Mouse (Mus musculus) lung, embryonic 14.5 days (tissue): ENCODE results near the gene Ccn6. TPM values are rescaled to one million over a fixed set of nuclear protein-coding genes. Genes with fewer than 3 reads are reported as not detected.

Experiments
- ATAC-seq: fragments of 200-750 bp; cut with Nextera tagmentation; 2 replicates; pipeline ENCODE4 v1.8.0; 2017; ENCODE audit warnings: mild to moderate bottlenecking, moderate TSS enrichment, moderate library complexity; ENCODE audit not compliant: insufficient read depth
- DNase-seq: peaks from one replicate; pipeline ENCODE4 v3.0.0-alpha.2; 2015
- H3K27ac ChIP-seq: fragments of 300-500 bp; sonication (generic); 2 replicates; pipeline ENCODE4 v1.5.1; 2014; ENCODE audit warnings: low read depth, mild to moderate bottlenecking, moderate library complexity
- H3K27me3 ChIP-seq: fragments of 300-500 bp; sonication (generic); 2 replicates; pipeline ENCODE4 v1.6.1; 2014; ENCODE audit warnings: low read length, control low read depth; ENCODE audit not compliant: insufficient read depth
- H3K36me3 ChIP-seq: fragments of 300-500 bp; sonication (generic); 2 replicates; pipeline ENCODE4 v1.6.1; 2014; ENCODE audit warnings: control low read depth; ENCODE audit not compliant: insufficient read depth
- H3K4me1 ChIP-seq: fragments of 300-500 bp; sonication (generic); 2 replicates; pipeline ENCODE4 v1.6.1; 2014; ENCODE audit warnings: antibody characterized with exemption, control low read depth; ENCODE audit not compliant: insufficient read depth
- H3K4me2 ChIP-seq: fragments of 300-500 bp; sonication (generic); 2 replicates; pipeline ENCODE4 v1.6.1; 2014; ENCODE audit warnings: mild to moderate bottlenecking
- H3K4me3 ChIP-seq: fragments of 300-500 bp; sonication (generic); 2 replicates; pipeline ENCODE4 v1.5.1; 2014; ENCODE audit warnings: low read depth, low read length
- H3K9ac ChIP-seq: fragments of 300-500 bp; sonication (generic); 2 replicates; pipeline ENCODE4 v1.6.1; 2014
- H3K9me3 ChIP-seq: fragments of 300-500 bp; sonication (generic); 2 replicates; pipeline ENCODE4 v1.6.1; 2016; ENCODE audit warnings: low read depth, low read length, control low read depth
- CTCF ChIP-seq: IDR thresholded peaks from 2 replicates; pipeline ENCODE4 v1.5.1; 2016; ENCODE audit warnings: antibody characterized with exemption, low read depth
- WGBS: fragments of 180-500 bp; shearing (Covaris S2); extraction: QIAGEN DNeasy Blood & Tissue Kit; methylation state at CpG from one replicate; pipeline ENCODE4 v1.1.7; 2014; 5-methylcytosine and 5-hydroxymethylcytosine counted together
- polyA plus RNA-seq: library from polyadenylated mRNA; unstranded; fragments of >200 nt; fragmentation: Nextera tagmentation; extraction: Ambion mirVana; gene quantifications from 2 replicates; pipeline ENCODE4 v1.2.1, GENCODE M21; 2014

The Ccn6 gene
- polyA plus RNA-seq, 1 experiment from 2014 or later, result 0.49 TPM

- Histone ChIP-seq H3K4me1 (peaks cover 21% of the 10 kb centered on the region), H3K27me3 (no peaks in the 10 kb centered on the region), H3K9me3 (no peaks in the 10 kb centered on the region), H3K4me3 (peak overlapping the region; percentile 39), H3K4me2 (peak overlapping the region; percentile 71), H3K9ac (peak overlapping the region; percentile 30), H3K36me3 (no peaks in the 10 kb centered on the region), H3K27ac (peak overlapping the region; percentile 88)
- WGBS, result under 1% methylated on average over 19 of the region's 19 CpGs
- DNase-seq (peak; percentile 96), ATAC-seq (peak; percentile 92)
- TF ChIP-seq CTCF, result peak; percentile 96
These were observed 7.5 kb upstream of the Ccn6 start for GRCm38 (mm10) chr10:39171134-39171533.

GRCm38 (mm10) chr10:39170706-39171105, 7.1 kb upstream of the Ccn6 start:
- Histone ChIP-seq H3K4me1 (peaks cover 21% of the 10 kb centered on the region), H3K27me3 (no peaks in the 10 kb centered on the region), H3K9ac (no peak overlapping the region), H3K4me3 (no peak overlapping the region), H3K36me3 (no peaks in the 10 kb centered on the region), H3K27ac (no peak overlapping the region), H3K4me2 (peak overlapping the region; percentile 71), H3K9me3 (no peaks in the 10 kb centered on the region)
- ATAC-seq (peak; percentile 6; the same call in 1 of the 2 replicates), DNase-seq (no peak)
- no peak for TF ChIP-seq CTCF
- 17% methylated on average over 6 of the region's 6 CpGs for WGBS

GRCm38 (mm10) chr10:39170181-39170580, 6.6 kb upstream of the Ccn6 start:
- DNase-seq, result peak; percentile 80
- Histone ChIP-seq H3K36me3 (no peaks in the 10 kb centered on the region), H3K4me1 (peaks cover 20% of the 10 kb centered on the region), H3K4me2 (no peak overlapping the region; the same call in 1 of the 2 replicates), H3K9me3 (no peaks in the 10 kb centered on the region), H3K27me3 (no peaks in the 10 kb centered on the region), H3K4me3 (no peak overlapping the region), H3K27ac (no peak overlapping the region), H3K9ac (no peak overlapping the region)
- peak; percentile 86 for TF ChIP-seq CTCF
- 10% methylated on average over 8 of the region's 8 CpGs for WGBS
- no peak for ATAC-seq

DNA sequence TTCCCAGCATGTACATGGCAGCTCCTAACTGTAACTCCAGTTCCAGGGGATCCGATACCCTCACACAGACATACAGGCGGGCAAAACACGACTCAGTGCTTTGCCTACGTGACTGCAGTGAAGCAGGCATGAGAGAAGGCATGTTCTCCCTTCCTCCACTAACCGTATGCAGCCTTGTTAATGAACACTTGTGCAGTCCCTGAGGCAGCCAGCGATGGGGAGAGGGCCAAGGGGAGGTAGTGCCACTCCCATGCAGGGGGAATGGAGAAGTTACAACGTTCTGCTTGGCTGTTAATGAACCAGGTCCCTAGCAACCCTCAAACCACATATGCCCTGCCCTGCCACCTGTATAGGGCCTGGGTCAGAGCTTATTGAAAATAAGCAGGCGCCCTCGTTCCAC, 6.0 kb upstream of the Ccn6 start:
- Histone ChIP-seq H3K27me3 (no peaks in the 10 kb centered on the region), H3K27ac (no peak overlapping the region), H3K9ac (no peak overlapping the region), H3K9me3 (no peaks in the 10 kb centered on the region), H3K4me1 (peaks cover 19% of the 10 kb centered on the region), H3K36me3 (no peaks in the 10 kb centered on the region), H3K4me3 (no peak overlapping the region), H3K4me2 (no peak overlapping the region; the same call in 1 of the 2 replicates)
- DNase-seq, result no peak
- no peak for TF ChIP-seq CTCF
- WGBS, result 53% methylated on average over 9 of the region's 9 CpGs
- ATAC-seq, result no peak

- ATAC-seq, result no peak
- WGBS, result 60% methylated on average over 11 of the region's 11 CpGs
These were observed 4.0 kb upstream of the Ccn6 start for GRCm38 (mm10) chr10:39167611-39168010.

DNA sequence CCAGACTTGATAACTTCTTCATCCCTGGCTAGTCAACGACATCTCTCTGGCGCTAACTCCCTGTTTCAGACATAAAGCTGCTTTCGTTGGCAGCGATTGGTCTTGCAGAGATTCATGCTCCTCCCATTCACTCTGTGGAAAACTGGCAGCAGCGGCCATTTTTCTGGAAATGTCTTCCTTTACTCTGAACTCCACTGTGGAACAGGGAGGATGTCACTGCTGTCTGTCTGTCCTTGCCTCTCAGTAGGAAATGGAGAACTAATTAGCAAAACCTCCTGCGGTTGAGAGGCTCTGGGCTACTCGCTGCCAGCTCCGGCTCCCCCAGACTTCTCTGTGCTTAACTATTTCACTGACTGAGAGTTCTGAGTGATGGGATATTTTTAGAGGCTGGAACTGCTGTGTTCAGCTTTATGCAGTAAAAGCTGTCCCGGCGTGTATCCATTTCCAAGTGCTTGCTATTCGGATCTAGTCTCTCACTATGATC, 2.1 kb upstream of the Ccn6 start:
- Histone ChIP-seq H3K27ac (peak overlapping the region; percentile 76), H3K9ac (peak overlapping the region; percentile 43; the same call in 1 of the 2 replicates), H3K9me3 (no peaks in the 10 kb centered on the region), H3K27me3 (no peaks in the 10 kb centered on the region), H3K4me2 (peak overlapping the region; percentile 47), H3K4me3 (peak overlapping the region; percentile 21), H3K36me3 (no peaks in the 10 kb centered on the region), H3K4me1 (no peaks in the 10 kb centered on the region; the same call in 1 of the 2 replicates)
- peak; percentile 10; the same call in 1 of the 2 replicates for ATAC-seq
- no peak for TF ChIP-seq CTCF
- 18% methylated on average over 11 of the region's 11 CpGs for WGBS
- peak; percentile 84 for DNase-seq

More at GRCm38 (mm10) chr10:39167611-39168010, 4.0 kb upstream of the Ccn6 start:
- Histone ChIP-seq H3K4me2 (no peak overlapping the region), H3K9ac (no peak overlapping the region), H3K4me3 (no peak overlapping the region), H3K4me1 (peaks cover 8% of the 10 kb centered on the region), H3K36me3 (no peaks in the 10 kb centered on the region), H3K27ac (no peak overlapping the region), H3K27me3 (no peaks in the 10 kb centered on the region), H3K9me3 (no peaks in the 10 kb centered on the region)
- TF ChIP-seq CTCF, result no peak
- no peak for DNase-seq

DNA sequence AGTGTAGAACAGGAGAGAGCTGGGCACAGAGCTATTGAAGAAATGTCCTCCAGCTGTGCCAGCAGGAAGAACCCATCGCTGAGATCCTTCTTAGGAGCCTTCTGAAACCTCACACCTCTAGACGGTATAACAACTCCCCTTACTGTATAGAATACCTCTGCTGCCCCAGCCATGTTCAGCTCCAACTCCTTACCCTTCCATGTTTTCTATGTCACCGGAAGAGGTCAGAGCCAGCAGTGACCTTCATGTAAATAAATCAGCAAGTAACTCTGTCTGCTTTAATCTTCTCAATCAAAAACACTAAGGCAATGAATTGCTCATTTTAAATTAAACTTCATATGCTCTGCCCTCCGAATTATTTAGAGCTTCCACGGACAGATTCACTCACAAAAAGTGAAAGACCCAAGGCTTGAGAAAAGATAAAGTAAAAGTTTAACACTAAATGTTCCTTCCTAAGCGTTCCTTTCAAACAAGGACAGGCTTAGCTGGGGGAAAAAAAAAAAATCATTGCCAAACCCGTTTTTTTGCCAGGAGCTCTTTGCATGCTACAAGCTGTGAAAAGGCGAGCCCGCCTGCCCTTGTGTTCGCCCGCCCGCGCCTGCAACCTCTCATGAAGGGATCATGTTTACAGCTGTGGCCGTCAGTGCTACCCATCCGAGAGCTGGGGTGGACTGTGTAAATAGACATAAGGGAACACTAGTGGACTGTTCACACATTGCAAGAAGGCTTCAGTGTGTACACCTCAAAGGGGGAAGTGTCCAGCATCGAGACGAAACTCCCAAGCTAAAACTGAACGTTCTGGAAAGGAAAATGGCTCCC, 719 bp downstream of the Ccn6 start:
- whole genome bisulfite sequencing, result 17% methylated on average over 18 of the region's 18 CpGs
- no peak overlapping the region for H3K27ac ChIP-seq
- peak overlapping the region; percentile 52 for H3K4me2 ChIP-seq
- H3K36me3 ChIP-seq, result no peaks in the 10 kb centered on the region
- H3K4me3 ChIP-seq, result no peak overlapping the region
- peak; percentile 65 for DNase-seq
- H3K4me1 ChIP-seq, result no peaks in the 10 kb centered on the region; the same call in 1 of the 2 replicates
- peak; percentile 61; the same call in 1 of the 2 replicates for ATAC-seq
- H3K27me3 ChIP-seq, result no peaks in the 10 kb centered on the region
- no peak overlapping the region for H3K9ac ChIP-seq
- TF ChIP-seq CTCF, result peak; percentile 21; the same call in 1 of the 2 replicates
- no peaks in the 10 kb centered on the region for H3K9me3 ChIP-seq
